Mouse (Mus musculus): ENCODE data around the gene Atp6v0e2.

Atp6v0e2 gene

GRCm38 (mm10) chr6:48573280-48573679 is 35.9 kb downstream of the Atp6v0e2 start:
- CTCF ChIA-PET: no interaction called here

GRCm38 (mm10) chr6:48573981-48574380 is 36.6 kb downstream of the Atp6v0e2 start:
- CTCF ChIA-PET: no interaction called here

GRCm38 (mm10) chr6:48578736-48579135 is 41.3 kb downstream of the Atp6v0e2 start:
- CTCF ChIA-PET: no interaction called here

DNA sequence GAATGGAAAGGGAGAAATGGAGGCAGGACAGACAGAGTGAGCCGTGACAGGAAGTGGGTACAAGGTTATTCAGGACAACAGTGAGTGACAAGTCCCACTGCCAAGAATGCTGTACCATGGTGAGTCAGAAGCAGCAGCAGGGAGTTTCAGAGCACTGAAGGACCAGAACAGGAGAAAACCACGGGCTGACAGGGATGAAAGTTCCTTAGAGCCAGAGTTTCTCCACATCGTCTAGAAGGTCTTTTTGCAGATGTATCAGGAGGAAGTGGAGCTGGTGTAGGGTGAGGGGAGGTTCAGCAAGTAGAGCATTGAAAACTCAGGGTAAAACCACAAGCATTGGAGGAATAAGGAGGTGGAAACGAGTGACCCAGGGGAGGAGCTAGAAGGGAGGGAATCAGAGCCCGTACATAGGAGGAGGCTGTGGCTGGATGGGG is 41.8 kb downstream of the Atp6v0e2 start:
- CTCF ChIA-PET: no interaction called here

- CTCF ChIA-PET: interaction anchor here (0.7 kb wide), 1 partner anchor 34 kb away, joined by 3 read pairs; no protein-coding TSS in a partner anchor
Measured at GRCm38 (mm10) chr6:48581257-48581656, 43.8 kb downstream of the Atp6v0e2 start.

- CTCF ChIA-PET: interaction anchor here (0.6 to 0.9 kb wide), 3 partner anchors 27 to 57 kb away, joined by 3 to 5 read pairs (median 3); partner anchors contain the start of gene Lrrc61
Measured at GRCm38 (mm10) chr6:48582037-48582436, 44.6 kb downstream of the Atp6v0e2 start.

DNA sequence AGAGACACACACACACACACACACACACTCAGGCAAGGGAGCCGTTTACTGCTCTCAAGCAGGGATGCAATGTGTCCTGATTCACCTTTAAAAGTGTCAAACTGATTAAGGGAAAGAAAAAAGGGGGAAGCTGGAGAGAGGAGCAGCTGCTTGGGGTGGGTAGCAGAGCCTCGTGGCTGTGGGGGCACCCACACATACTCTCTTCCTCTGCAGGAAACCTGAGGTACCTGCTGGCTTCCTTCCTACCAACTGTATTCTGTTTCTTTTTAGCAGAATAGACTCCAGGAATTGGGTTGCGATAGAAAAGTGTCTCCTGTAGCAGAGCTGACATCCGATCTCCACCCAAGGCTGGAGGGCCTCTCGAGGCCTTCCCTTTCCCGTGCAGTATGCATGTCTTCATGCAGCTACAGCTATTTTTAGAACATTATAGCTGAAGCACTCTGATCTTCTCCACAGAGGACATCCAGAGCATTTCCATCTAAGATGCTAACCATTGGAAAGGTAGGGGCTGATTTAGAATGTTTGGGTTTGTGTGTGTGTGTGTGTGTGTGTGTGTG is 51.9 kb downstream of the Atp6v0e2 start, which contains the start of gene Gm45021:
Gene Gm45021, plus strand, starts transcription at position 417 of the 557 bp plus-strand sequence.
- CTCF ChIA-PET: interaction anchor here (0.6 kb wide), 1 partner anchor 625 kb away, joined by 3 read pairs; no protein-coding TSS in a partner anchor
